Mouse (Mus musculus) CH12.LX (cell line): ENCODE measurements at regions not wholly inside any gene's neighbourhood (a gene's known extent, or its start where the extent isn't known, plus 50 kb on each side); places are given as distances from the start of the nearest gene placed in this dataset.

Experiments
- DNase-seq: peaks from one replicate; pipeline ENCODE4 v3.0.0-alpha.2; 2013; ENCODE audit errors: extremely low read depth
- H3K27ac ChIP-seq: 2 replicates; pipeline ENCODE4 v1.5.1; 2012; ENCODE audit warnings: low read depth, mild to moderate bottlenecking, control low read depth, moderate library complexity; ENCODE audit not compliant: insufficient read depth
- H3K27me3 ChIP-seq: replicated peaks from 2 replicates; pipeline ENCODE3; 2012; ENCODE audit warnings: inconsistent platforms
- H3K36me3 ChIP-seq, 2 experiments: replicated peaks in 1 of 2; 2 replicates each; pipeline versions ENCODE3 to v1.6.1; 2012; ENCODE audit warnings: inconsistent platforms in 1 of 2, low read length in 1 of 2, mild to moderate bottlenecking in 1 of 2, mixed read lengths in 1 of 2, moderate library complexity in 1 of 2; ENCODE audit not compliant: control insufficient read depth in 1 of 2, insufficient read depth in 1 of 2
- H3K4me1 ChIP-seq, 2 experiments: 2 replicates each; pipeline ENCODE4 v1.6.1; 2012; ENCODE audit warnings: inconsistent platforms in 1 of 2, moderate library complexity in 1 of 2; ENCODE audit not compliant: insufficient read depth in 2 of 2, control insufficient read depth in 1 of 2
- H3K4me2 ChIP-seq: 2 replicates; pipeline ENCODE4 v1.6.1; 2012; ENCODE audit warnings: low read depth, mild to moderate bottlenecking, control low read depth; ENCODE audit not compliant: poor library complexity, insufficient read depth, severe bottlenecking
- H3K4me3 ChIP-seq, 3 experiments: fragments of 150-350 bp in 1 of 3; sonication (generic) in 1 of 3; replicated peaks in 1 of 3; 2 replicates each; pipeline versions ENCODE3 to v1.5.1; 2011 to 2012; ENCODE audit warnings: low read depth in 2 of 3, low read length in 2 of 3, mild to moderate bottlenecking in 2 of 3, moderate library complexity in 2 of 3, control low read depth in 1 of 3, improper control_type of control experiment in 1 of 3, inconsistent platforms in 1 of 3, mixed read lengths in 1 of 3; ENCODE audit not compliant: poor library complexity in 1 of 3
- H3K79me2 ChIP-seq: replicated peaks from 2 replicates; pipeline ENCODE4 v1.6.1; 2012; ENCODE audit warnings: mild to moderate bottlenecking, moderate library complexity; ENCODE audit not compliant: control insufficient read depth, poor library complexity, insufficient read depth, severe bottlenecking; ENCODE audit errors: extremely low read depth
- H3K9ac ChIP-seq: 2 replicates; pipeline ENCODE4 v1.6.1; 2012; ENCODE audit warnings: low read depth, mild to moderate bottlenecking, control low read depth, moderate library complexity; ENCODE audit not compliant: insufficient read depth
- H3K9me3 ChIP-seq: replicated peaks from 2 replicates; pipeline ENCODE3; 2012; ENCODE audit warnings: low read length, inconsistent platforms, mixed read lengths
- BHLHE40 ChIP-seq: IDR thresholded peaks from 2 replicates; pipeline ENCODE4 v1.6.1; 2011; ENCODE audit warnings: mild to moderate bottlenecking, low read depth, low read length, improper control_type of control experiment
- CHD1 ChIP-seq: IDR thresholded peaks from 2 replicates; pipeline ENCODE4 v1.6.1; 2012; ENCODE audit warnings: low read depth, low read length, improper control_type of control experiment, inconsistent platforms
- CHD2 ChIP-seq: IDR thresholded peaks from 2 replicates; pipeline ENCODE4 v1.6.1; 2011; ENCODE audit warnings: low read length, improper control_type of control experiment
- HCFC1 ChIP-seq: IDR thresholded peaks from 2 replicates; pipeline ENCODE4 v1.6.1; 2012; ENCODE audit warnings: low read depth, mild to moderate bottlenecking, inconsistent platforms, low read length, improper control_type of control experiment
- JUND ChIP-seq: conservative IDR thresholded peaks from 2 replicates; pipeline ENCODE4 v1.6.1; 2011; ENCODE audit warnings: low read depth, low read length, improper control_type of control experiment
- MAFK ChIP-seq: IDR thresholded peaks from 2 replicates; pipeline ENCODE4 v1.6.1; 2011; ENCODE audit warnings: low read length, improper control_type of control experiment; ENCODE audit not compliant: insufficient replicate concordance
- MAZ ChIP-seq: IDR thresholded peaks from 2 replicates; pipeline ENCODE4 v1.6.1; 2012; ENCODE audit warnings: low read depth, mild to moderate bottlenecking, inconsistent platforms, low read length, improper control_type of control experiment, moderate library complexity
- MXI1 ChIP-seq: IDR thresholded peaks from 2 replicates; pipeline ENCODE4 v1.6.1; 2011; ENCODE audit warnings: mild to moderate bottlenecking, low read depth, low read length, improper control_type of control experiment
- MYC ChIP-seq: IDR thresholded peaks from 2 replicates; pipeline ENCODE4 v1.6.1; 2011; ENCODE audit warnings: low read depth, mild to moderate bottlenecking, improper control_type of control experiment, low read length
- NELFE ChIP-seq: IDR thresholded peaks from 2 replicates; pipeline ENCODE4 v1.6.1; 2011; ENCODE audit warnings: low read depth, low read length, improper control_type of control experiment
- RCOR1 ChIP-seq: conservative IDR thresholded peaks from 2 replicates; pipeline ENCODE4 v1.6.1; 2012; ENCODE audit warnings: low read depth, mild to moderate bottlenecking, inconsistent platforms, low read length, improper control_type of control experiment
- SIN3A ChIP-seq: IDR thresholded peaks from 2 replicates; pipeline ENCODE4 v1.6.1; 2012; ENCODE audit warnings: low read length, improper control_type of control experiment, inconsistent platforms
- SMC3 ChIP-seq: IDR thresholded peaks from 2 replicates; pipeline ENCODE4 v1.6.1; 2011; ENCODE audit warnings: low read depth, low read length, improper control_type of control experiment
- TBP ChIP-seq: conservative IDR thresholded peaks from 2 replicates; pipeline ENCODE4 v1.6.1; 2011; ENCODE audit warnings: low read depth, low read length, improper control_type of control experiment
- TCF12 ChIP-seq: IDR thresholded peaks from 2 replicates; pipeline ENCODE4 v1.6.1; 2014; ENCODE audit warnings: low read depth, mild to moderate bottlenecking, inconsistent platforms, low read length, improper control_type of control experiment
- USF1 ChIP-seq: IDR thresholded peaks from 2 replicates; pipeline ENCODE4 v1.6.1; 2014; ENCODE audit warnings: low read depth, mild to moderate bottlenecking, inconsistent platforms, low read length, improper control_type of control experiment
- ZKSCAN1 ChIP-seq: IDR thresholded peaks from 2 replicates; pipeline ENCODE4 v1.6.1; 2012; ENCODE audit warnings: low read depth, inconsistent platforms, low read length, improper control_type of control experiment, borderline replicate concordance
- dilution Hi-C: fragments of 300-500 bp; cut with MboI; formaldehyde crosslinking; loops from 2 replicates; pipeline ENCODE4 v1.14.3; 2020; ENCODE audit warnings: low sequenced_read_pairs; ENCODE audit not compliant: extremely low pct_unique_long_range_greater_than_20kb, extremely low pct_ligation_motif_present
- in situ Hi-C: fragments of 300-500 bp; cut with MboI; formaldehyde crosslinking; loops from 3 replicates; pipeline ENCODE4 v1.14.3; 2019; ENCODE audit warnings: low sequenced_read_pairs, low pct_ligation_motif_present, low pct_unique_long_range_greater_than_20kb, mixed read lengths

DNA sequence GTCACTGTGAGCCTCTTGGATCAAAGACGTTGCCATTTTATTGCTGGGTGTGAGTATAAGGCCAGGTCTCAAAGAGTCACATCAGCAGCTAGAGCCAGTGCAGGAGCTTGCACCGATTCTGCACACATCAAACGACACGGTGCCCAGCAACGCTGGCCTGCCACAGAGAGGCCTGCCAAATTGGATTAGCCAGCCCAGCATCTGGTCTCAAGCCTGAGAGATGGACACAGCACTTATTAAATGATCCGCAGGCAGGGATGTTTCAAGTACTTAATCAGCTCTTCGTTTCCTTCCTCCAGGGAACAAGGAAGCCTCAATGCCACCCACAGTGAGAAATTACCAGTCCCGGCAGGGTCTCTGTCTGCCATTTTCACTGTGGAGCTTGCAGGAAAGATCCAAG, 106.1 kb upstream of the Shb start:
- Histone ChIP-seq H3K36me3 (no peaks in the 10 kb centered on the region), H3K4me3 (no peak overlapping the region), H3K27me3 (no peaks in the 10 kb centered on the region), H3K27ac (no peak overlapping the region), H3K4me2 (no peak overlapping the region), H3K9me3 (peaks cover 5% of the 10 kb centered on the region), H3K9ac (no peak overlapping the region)
- dilution Hi-C loops: no loop called here
- in situ Hi-C loops: no loop called here
- TF ChIP-seq MYC (no peak), SMC3 (no peak), USF1 (no peak), TCF12 (no peak), RCOR1 (no peak), MAFK (no peak), HCFC1 (no peak), MXI1 (no peak)
- TF ChIP-seq, all 38 proteins: peak for 0
- Histone ChIP-seq H3K79me2 (no peaks in the 10 kb centered on the region), H3K4me1 (peaks cover 0 to 25% of the 10 kb centered on the region in 2 experiments; a peak in 2 of 4 replicates)
- no peak for DNase-seq

- TF ChIP-seq CHD2 (no peak), TBP (no peak), BHLHE40 (no peak), MAFK (no peak), ZKSCAN1 (no peak), NELFE (no peak), SIN3A (no peak), JUND (no peak), MAZ (no peak), CHD1 (no peak)
- DNase-seq: no peak
- in situ Hi-C loops: no loop called here
- Histone ChIP-seq H3K36me3 (no peaks in the 10 kb centered on the region), H3K79me2 (no peaks in the 10 kb centered on the region), H3K9me3 (peaks cover 1% of the 10 kb centered on the region), H3K4me1 (no peaks in the 10 kb centered on the region), H3K27ac (no peak overlapping the region), H3K4me3 (no peak overlapping the region), H3K4me2 (no peak overlapping the region), H3K9ac (no peak overlapping the region), H3K27me3 (no peaks in the 10 kb centered on the region)
- dilution Hi-C loops: no loop called here
These were observed 99.2 kb upstream of the Shb start for GRCm38 (mm10) chr4:45631276-45632045.
